Mouse (Mus musculus) NIH3T3 (cell line): ENCODE measurements at regions not wholly inside any gene's neighbourhood (a gene's known extent, or its start where the extent isn't known, plus 50 kb on each side); places are given as distances from the start of the nearest gene placed in this dataset.

Source experiments
- DNase-seq: peaks from one replicate; pipeline ENCODE4 v3.0.0-alpha.2; 2012; ENCODE audit warnings: low read depth

DNA sequence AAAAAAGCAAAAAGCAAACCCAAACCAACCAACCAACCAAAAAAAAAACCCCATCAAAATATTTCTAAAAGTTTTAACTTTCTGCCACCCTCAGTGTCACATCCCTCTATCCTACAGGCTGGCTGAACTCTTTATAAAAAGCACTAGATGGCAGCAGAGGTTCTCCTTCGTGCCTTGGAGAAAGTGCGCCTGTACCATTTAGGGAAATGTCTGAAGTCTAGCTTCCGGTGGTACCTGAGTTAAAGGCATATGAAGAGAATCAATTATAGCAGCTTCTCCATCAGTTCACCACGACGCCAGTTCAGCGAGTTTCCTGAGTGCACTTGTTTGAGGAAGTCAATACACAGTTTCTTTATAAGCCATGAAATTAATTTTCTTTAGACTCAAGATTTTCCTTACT is 130.0 kb upstream of the Zc3h12c start:
- DNase-seq, result peak; percentile 81

DNA sequence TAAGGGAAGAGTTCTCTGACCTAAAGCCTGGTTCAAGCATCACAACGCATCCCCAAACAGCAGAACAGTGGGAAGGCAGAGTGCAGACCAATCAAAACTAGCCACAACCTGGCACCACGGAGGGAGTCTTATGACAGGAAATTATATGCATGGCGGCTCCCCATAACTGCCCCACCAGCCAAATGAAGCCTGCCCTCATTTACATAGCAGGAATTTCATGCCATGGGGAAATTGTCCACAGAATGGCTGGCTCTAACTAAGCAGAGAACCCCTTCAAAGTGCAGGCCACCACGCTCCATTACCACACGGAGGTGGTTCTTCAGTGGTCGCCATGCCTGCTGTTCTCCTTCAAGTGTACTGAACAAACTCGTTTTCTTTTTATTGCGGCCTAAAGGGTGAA is 126.3 kb upstream of the Zc3h12c start:
- no peak for DNase-seq

DNA sequence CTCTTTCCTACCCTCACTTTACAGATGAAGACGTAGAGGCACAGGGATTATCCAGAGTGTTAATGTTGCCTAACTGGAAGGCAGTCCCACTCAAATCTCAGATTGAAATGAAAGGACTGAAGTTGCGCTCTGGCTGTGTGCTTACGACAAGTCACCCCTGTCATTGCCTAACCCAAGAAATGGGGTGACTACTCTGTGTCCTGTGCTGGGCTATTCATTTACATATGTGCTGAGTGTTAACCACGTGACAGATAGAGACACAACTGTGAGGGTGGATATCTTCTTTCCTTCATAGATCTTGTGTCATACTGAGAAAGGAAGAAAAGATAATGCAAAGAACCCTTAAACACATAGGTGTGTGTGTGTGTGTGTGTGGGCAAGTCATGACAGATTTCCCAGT is 120.7 kb upstream of the Zc3h12c start:
- DNase-seq, result no peak

DNA sequence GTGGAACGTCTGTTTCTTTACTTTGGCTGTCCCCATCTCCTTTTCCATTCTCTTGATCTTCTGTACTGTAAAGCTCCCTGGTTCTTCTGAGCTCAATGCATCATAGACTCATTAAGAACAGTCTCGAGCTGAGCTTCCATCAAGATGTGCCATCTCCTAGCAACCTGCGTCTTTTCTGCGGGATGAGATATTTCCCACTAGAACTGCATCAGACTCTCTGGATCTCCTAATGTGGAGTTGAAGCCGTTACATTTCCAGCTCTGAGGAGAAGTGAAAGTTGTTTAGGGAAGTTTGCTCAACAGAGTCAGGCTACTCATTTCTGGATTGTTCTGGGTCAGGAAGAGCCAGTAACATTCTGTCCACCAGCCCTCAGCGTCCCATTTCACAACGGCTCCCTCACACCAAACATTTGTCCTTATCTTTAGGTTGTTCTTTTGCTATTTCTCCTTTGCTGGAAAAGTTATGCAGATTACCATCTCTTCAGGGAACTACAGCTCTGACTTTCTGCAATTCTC is 119.4 kb upstream of the Zc3h12c start:
- DNase-seq, result peak; percentile 37

DNA sequence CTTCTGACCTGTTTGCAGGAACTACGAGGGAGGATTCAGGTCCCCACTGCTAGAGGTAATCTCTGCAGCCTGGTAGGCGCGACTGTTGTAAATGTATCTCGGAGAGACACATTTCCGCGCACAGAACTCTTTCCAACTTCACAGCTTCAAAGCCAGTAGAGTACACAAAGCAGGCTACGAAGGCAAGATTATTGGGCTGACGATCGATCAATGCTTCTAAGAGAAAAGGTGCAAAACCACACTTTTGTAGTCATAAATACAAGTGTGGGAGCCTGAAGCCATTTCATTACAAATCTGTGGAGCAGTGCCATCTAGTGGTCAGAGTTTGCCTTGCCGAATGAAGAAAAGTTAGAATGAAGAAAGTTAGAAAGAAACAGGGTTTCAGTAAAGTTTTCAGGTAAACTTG is 118.9 kb upstream of the Zc3h12c start:
- peak; percentile 87 for DNase-seq

DNA sequence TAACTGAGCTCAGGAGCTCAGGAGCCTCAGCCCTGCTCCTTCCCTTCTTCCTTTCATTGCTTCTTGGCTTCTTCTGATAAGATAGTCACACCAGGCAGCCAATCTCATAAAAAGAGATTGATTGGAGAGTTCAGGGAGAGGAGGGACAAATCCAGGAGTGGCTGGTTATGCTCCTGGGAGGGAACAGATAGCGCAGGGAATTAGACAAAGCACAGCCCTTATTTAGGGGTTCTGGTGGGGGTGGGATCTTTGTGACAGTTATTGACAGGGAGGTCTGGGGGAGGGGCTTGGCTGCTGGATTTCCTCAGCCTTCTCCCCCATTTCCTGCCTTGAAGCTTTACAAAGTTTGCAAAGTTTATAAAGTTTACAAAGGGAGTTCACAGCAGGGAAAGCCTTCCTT is 117.7 kb upstream of the Zc3h12c start:
- no peak for DNase-seq

DNA sequence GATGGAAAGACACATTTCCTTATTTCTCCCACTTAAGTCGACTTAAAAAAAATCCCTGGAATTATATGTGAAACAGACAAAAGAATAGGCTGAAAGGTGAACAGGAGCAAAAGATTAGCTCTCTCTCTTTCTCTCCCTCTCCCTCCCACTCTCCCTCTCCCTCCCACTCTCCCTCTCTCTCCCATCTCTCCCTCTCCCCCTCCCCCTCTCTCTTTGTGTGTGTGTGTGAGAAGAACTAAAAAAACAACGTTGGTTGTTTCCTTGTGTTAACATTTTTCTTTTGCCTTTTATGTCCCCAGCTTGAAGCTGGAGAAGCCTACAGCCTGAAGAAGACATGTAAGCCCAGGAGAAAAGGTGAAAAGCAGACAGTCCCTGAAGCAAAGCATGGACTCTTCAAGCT is 115.2 kb upstream of the Zc3h12c start:
- DNase-seq, result no peak

DNA sequence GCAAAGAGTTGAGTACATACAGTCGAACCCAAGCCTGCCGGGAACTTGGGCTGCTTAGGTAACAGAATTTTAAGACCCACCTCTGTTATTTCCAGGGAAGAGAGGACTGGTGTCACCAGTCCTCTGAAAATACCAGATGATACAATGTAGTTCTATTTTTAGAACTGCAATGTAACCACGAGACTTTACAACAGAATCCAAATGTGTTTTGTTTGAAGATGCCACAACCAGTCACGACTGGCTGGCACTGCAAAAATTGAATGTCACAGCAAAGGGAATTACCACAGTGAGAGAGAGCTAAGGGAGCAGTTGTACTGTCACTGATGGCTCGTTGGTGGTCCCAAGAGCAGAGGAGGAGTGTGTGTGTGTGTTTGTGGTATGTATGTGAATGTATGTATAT is 112.6 kb upstream of the Zc3h12c start:
- DNase-seq, result no peak

DNA sequence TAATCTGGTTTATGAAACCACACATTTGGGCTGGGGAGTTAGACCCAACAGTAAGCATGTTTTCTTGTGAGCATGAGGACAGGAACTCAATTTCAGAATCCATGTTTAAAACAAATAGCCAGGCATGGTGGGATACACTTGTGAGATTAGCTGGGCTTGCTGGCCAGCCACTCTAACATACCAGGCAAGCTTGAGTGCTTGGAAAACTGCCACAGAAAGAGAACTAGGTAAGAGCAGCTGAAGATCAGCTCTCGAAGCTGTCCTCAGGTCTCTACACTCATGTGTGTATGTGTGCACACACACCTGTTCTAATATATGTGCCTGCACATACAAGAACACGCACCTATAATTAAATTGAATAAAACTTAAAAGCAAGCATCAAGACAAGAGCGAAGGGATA is 112.2 kb upstream of the Zc3h12c start:
- no peak for DNase-seq

DNA sequence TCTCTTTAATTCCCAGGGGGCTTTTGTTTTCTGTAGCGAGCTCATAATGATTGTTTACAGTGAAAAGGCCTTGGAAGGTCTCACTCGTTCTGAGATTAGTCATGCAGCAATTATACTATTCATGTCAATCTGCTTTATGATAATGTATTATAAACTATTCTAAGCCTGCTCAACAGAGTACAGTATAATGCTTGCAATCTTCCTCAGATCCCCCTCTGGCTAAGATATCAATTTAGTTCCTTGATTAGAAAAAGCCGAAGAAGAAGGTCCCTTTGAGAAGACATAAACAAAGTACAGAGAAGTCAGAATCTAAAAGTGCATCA is 110.3 kb upstream of the Zc3h12c start:
- DNase-seq, result no peak

DNA sequence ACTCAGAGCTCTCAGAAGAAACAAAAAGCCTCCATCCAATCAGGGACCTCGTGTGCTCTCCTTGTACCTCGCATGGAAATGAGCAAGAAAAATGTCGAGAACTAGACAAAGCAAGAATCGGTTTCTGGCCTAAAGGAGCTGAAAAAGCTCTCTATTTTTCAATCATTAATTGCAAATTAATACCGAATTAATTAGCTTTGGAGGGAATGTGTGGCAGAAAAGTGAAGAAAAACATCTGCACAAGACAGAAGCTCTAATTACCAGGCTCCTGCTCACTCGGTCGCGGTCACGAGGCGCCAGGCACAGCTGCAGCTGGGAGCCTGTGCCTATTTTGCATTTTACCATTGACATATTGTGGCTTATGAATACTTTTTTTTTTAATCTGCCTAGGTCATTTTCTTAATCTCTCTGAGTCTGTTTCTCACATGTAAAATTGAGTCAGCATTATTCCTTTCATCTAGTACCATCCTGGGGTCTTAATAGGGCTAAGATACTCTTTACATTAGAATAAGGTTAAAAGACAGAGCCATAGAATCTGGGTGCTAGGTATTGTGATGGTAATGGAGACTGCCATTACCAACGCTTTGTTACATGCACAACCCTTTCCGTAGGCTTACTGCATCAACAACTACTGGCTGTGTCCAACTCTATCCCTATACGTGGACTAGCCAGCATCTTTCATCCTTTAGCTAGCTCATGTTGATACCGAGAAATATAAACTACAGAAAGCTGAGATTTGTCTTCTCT is 109.8 kb upstream of the Zc3h12c start:
- DNase-seq, result no peak

DNA sequence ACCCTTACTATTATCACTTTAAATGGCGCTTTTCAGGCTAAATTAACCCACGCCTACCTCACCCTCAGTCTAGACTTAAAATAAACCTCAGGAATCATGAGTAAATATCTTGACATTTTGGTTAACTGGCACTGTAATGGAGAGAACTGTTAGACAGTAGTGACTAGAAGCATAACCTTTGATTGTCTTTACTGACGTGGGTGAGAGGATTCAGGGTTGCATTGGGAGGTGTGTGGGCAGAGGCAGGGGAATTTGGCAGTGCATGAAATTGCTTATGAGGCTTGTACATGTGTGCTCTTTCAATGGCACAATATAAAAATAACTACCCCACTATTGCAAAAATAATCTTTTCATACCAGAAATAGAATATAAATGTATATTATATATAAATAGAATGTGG is 105.6 kb upstream of the Zc3h12c start:
- DNase-seq, result no peak

DNA sequence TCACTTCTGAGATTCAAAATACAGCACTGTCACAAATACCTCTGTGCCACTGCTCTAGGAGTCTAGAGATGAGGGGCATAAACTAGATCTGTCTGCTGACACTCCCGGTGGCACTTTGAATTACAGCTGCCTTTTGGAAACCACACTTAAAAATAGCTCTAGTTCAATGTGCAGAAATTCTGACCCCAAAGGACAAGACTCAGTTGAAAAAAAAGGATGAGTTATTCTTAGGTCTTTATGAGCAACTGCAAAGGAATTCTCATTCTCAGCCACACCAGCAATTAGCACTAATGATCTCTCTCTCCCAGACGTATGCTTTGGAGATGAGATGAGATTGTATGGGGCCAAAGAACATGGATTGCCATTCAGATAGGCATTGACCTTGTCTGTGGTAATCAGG is 104.3 kb upstream of the Zc3h12c start:
- no peak for DNase-seq

DNA sequence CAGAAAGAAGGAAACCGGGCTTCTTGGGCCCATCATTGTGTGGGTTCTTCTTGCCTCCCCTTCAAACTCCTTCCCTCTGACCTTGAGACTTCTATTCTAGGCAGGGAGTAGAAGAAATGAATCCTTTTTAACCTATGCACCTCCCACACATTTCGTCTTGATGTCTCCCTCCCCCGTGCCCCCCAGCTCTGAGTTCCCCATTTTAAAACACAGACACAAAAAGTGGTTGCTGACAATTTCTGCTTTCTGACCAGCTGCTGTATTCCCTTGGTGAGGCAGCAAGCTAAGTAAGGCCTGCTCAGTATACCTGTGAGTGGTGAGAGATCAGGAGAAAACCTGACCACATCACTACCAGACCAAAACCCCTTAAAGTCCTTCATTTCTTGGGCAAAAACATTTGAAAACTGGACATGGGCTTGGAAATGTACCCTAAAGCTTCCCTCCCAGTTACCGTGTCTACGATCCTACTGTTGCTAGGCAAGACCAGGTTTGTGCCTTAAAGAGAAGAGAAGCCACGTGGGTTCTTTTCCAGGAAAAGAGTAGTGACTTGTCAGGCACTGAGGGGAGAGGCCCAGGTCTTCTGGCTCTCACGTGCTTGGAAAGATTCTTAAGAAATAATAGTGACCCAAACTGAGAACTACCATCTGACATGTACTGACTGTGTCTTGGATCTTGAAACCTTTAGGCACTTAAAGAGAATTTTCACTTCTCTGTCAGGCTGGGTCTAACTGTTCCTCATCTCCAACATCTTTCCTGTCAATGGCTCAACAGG is 103.2 kb upstream of the Zc3h12c start:
- DNase-seq, result no peak

DNA sequence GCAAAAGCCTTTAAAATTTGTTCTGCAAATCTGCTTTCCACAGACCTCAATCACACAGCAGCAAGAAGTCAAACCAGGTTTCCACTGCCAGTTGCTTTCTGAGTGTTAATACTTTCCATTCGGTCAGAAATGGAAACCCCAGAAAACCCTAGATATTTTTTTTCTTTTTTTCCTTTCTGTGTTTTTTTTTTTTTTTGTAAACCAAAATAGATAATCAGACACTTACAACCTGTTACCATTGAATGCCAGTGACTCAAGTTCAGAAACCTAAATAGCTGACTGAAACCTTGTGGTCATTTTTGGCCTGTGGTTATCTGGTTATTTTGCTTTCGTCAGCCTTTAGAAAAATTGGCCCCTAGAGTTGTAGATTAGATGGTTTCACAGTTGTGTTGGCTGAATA is 93.2 kb upstream of the Zc3h12c start:
- no peak for DNase-seq

DNA sequence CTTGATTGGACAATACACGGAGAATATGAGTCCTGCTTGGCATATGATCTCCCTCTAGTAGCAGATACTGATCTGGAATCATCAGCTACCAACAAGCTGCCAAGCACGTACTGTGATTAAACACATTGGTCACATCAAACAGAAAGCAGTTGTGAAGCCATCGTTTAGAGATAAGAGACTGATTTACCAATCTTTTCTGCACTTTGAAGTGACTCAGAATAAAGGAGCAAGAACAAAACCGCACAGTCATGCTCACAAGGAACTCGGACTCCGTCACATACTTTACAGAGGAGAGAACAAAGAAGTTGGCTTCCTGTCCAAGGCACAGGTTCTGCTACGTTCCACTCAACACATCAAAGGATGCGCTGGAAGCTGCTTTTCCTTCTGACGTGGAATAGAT is 91.1 kb upstream of the Zc3h12c start:
- no peak for DNase-seq

DNA sequence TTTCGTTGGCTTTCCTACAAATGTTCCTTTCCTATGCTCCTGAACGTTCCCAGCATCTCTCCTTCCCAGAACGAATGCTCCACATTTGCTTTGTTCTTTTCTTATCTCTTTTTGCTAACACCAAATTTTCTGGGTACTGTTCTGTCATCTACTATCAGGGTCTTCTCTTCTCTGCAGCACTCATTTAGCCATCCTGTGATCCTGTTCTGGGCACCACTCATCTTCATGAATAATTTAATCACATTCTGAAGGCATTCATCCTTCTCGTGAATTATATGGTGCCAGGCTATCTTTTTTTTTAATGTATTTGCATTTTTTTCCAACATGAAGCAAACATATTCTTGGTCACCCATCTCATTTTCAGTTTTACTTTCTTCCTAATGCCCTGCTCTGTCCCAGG is 87.3 kb upstream of the Zc3h12c start:
- DNase-seq, result no peak

DNA sequence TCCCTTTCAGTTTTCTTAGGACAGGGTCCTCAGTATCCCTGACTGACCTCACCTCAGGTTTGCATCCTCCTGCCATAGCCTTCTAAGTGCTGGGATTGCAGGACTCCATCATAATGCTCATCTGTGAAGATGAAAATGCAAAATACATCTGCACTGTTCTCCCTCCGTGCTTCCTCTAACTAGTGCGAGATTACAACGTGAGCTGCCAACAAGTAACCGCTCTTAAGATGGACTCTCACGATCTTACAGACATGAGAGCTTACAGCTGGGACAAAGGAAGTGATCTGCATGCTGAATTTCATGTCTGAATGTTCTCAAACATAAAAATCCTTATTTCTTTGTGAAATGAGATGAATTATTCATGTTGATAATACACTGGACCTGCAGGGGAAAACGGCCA is 86.1 kb upstream of the Zc3h12c start:
- DNase-seq, result no peak

DNA sequence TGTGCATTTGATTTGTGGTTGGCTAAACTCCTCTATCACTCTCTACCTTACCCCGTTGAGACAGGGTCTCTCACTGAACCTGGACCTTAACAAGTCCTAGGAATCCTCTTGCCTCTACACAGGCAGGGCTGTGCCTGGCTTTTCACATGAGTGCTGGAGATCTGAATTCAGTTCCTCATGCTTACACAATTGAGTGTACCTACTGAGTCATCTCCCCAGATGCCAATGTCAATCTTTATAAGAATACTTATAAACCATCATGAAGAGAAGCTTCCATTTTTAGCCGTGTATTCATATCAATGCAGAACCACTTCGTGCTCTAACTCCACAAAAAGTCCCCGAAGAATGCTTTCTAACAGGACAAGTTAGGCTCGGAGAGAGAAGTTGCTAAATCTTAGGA is 83.1 kb upstream of the Zc3h12c start:
- peak; percentile 76 for DNase-seq

DNA sequence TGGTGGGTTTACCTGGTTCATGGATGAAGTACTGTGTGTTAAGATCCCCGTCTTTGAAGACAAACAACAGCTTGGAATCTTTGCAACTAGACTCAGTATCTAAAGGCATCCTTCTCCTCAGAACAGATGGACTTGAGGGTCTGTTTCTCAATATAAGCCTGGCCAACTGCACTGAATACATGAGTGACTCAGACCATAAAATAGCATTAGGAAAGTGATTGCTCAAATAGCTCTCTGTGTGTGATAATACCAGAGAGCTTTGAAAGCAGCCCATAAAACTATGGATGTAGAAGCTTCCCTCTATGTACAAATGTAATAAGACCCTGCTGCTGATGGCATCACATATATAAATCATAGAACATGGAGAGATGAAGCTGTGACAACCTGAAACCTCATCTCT is 78.3 kb upstream of the Zc3h12c start:
- DNase-seq, result peak; percentile 73

DNA sequence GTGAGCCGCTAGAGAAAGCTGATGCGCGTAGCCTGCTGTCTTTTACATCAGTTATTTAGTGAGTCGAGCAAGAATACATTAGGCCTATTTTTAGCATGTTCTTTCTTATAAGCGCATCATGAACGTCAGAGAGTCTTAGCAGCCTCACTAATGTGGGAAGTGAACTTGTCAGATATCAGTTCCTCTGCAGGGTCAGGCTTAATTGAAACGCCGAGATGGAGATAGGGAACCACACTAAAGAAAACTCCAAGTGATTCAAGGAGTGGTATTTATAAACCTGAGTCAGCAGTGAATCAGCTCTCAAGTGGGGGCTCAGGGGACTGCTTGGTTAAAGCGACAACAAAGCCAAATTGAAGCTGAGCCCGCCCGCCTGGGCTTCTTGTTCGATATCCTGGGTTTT is 75.7 kb upstream of the Zc3h12c start:
- peak; percentile 58 for DNase-seq

DNA sequence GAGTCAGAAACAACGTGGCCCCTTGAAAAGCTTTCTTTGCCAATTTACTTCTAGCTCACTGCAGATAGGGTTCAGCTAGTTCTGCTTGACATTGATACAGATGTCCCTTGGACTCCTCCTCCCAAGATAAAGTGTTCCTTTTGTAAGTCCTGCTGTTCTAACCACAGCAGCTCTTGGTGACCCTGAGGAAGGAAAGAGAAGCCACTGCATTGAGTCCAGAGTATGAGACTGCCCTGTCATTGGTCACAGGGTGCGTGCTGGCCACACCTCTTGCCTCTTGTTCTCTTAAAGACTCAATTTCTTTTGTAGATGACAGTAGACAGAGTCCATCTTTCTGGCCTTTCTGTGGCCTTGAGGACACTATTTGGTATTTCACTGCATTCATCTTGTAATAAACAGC is 74.7 kb upstream of the Zc3h12c start:
- no peak for DNase-seq

DNA sequence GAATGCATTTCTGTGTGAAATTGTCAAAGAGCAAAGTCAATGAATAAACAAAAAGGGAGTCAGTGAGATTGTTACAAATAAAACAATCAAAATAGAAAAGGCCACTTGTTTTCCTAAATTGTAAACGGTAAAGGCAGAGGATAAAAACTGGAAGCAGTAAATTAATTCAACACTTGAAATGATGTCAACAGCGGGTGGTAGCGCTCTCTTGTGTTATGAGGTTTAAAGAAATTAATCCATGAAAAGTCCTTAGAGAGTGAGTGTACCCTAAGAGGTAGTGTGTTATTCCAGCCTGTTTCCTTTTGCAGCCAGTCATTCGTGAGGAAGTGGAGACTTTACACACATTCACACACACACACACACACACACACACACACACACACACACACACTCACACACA is 73.2 kb upstream of the Zc3h12c start:
- no peak for DNase-seq
